8 mouse cellular contexts compared by ENCODE assay signal in the genomic region with DNA sequence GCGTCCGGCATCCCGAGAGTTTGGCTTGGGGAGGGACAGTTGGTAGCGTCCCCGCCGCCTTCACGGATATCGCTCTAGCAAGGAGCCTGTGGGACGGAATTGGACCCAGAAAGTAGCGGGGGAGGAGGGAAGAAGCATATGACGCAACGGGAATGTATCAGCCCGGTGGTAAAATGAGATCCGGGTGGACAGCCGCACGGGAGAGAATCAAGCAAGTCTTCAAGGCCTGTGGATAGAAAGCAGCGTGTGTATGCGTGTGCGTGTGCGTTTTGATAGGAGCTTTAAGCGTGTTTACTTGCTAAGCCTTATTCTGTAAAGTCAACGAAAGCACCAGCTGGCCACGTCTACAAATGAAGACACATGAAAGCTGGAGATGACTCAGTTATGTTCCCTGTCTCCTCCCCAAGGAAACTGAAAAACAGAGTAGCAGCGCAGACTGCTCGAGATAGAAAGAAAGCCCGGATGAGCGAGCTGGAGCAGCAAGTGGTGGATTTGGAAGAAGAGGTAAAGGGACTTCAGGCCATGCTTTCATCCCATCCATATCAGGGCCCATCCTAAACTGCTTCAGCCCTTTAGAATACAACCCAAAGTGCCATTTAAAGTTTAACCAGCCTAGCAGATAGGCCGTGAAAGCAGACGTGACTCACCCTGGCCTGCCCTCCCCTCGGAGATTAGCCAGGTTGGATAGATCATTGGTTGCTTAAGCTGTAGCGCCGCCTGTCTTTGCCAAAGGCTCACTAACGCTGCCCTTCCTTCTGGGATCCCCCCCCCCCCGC. TPM values are rescaled to one million over a fixed set of nuclear protein-coding genes. Genes with fewer than 3 reads are reported as not detected.
A peak's percentile ranks its signal among the peaks of the same experiment; 100 is the strongest.
DNase-seq lines count a peak whose midpoint lies in the region; ATAC-seq and TF ChIP-seq lines count a peak whose summit lies in the region.

No protein-coding gene starts in this region.

- peak; percentile 5; the same call in 1 of the 2 replicates for ATAC-seq in forebrain, embryonic 12.5 days (ENCODE audit: low FRiP score)
- ATAC-seq in heart, postnatal 0 days (ENCODE audit: insufficient read depth, low read depth): peak; percentile 42
- peak; percentile 53 for ATAC-seq in liver, embryonic 15.5 days (ENCODE audit: insufficient read depth)
- peak; percentile 3; the same call in 1 of the 2 replicates for ATAC-seq in neural tube, embryonic 11.5 days (ENCODE audit: insufficient read depth, low FRiP score, low TSS enrichment)

- WGBS in forebrain, embryonic 12.5 days: under 1% methylated on average over 34 of the region's 34 CpGs
- under 1% methylated on average over 34 of the region's 34 CpGs for WGBS in heart, postnatal 0 days
- WGBS in liver, embryonic 15.5 days (ENCODE audit: insufficient replicate concordance): under 1% methylated on average over 34 of the region's 34 CpGs
- WGBS in neural tube, embryonic 11.5 days: 0% methylated on average over 34 of the region's 34 CpGs

- peak; percentile 95 for TF ChIP-seq EP300 in CH12.LX (IDR thresholded peaks at IDR 0.05; ENCODE audit: low read length)
- TF ChIP-seq EP300 in heart, postnatal 0 days (IDR thresholded peaks at IDR 0.05; ENCODE audit: low read depth): no peak

- H3K27me3 ChIP-seq in CH12.LX (replicated peaks): no peaks in the 10 kb centered on the region
- no peaks in the 10 kb centered on the region for H3K27me3 ChIP-seq in forebrain, embryonic 12.5 days
- H3K27me3 ChIP-seq in heart, postnatal 0 days (ENCODE audit: control insufficient read depth, insufficient read depth, low read length): no peaks in the 10 kb centered on the region
- H3K27me3 ChIP-seq in liver, embryonic 15.5 days: 0 out of 2 replicates have a peak, but pooled peaks cover 3% of the 10 kb centered on the region
- no peaks in the 10 kb centered on the region for H3K27me3 ChIP-seq in neural tube, embryonic 11.5 days (ENCODE audit: control insufficient read depth, insufficient read depth, low read length)

- peak overlapping the region; percentile 81 to 92 (median 84) for H3K4me3 ChIP-seq in CH12.LX (replicated peaks in 1 of 3; ENCODE audit: low read depth in 2 of 3, low read length in 2 of 3, poor library complexity in 1 of 3)
- H3K4me3 ChIP-seq in forebrain, embryonic 12.5 days (replicated peaks): peak overlapping the region; percentile 97
- H3K4me3 ChIP-seq in heart, postnatal 0 days (ENCODE audit: low read depth, low read length): peak overlapping the region; percentile 94
- peak overlapping the region; percentile 84 for H3K4me3 ChIP-seq in liver, embryonic 15.5 days (replicated peaks)
- H3K4me3 ChIP-seq in neural tube, embryonic 11.5 days (ENCODE audit: low read depth, low read length): peak overlapping the region; percentile 91

- H3K9ac ChIP-seq in CH12.LX (ENCODE audit: insufficient read depth, low read depth): peak overlapping the region; percentile 96
- H3K9ac ChIP-seq in forebrain, embryonic 12.5 days: peak overlapping the region; percentile 97
- H3K9ac ChIP-seq in heart, postnatal 0 days (replicated peaks; ENCODE audit: low read depth, low read length): peak overlapping the region; percentile 91
- H3K9ac ChIP-seq in liver, embryonic 15.5 days: peak overlapping the region; percentile 94
- peak overlapping the region; percentile 93 for H3K9ac ChIP-seq in neural tube, embryonic 11.5 days (ENCODE audit: low read length)

- no peaks in the 10 kb centered on the region for H3K9me3 ChIP-seq in CH12.LX (replicated peaks; ENCODE audit: low read length)
- no peaks in the 10 kb centered on the region for H3K9me3 ChIP-seq in forebrain, embryonic 12.5 days
- H3K9me3 ChIP-seq in heart, postnatal 0 days (replicated peaks; ENCODE audit: control insufficient read depth, low read length): no peaks in the 10 kb centered on the region
- H3K9me3 ChIP-seq in liver, embryonic 15.5 days (replicated peaks): no peaks in the 10 kb centered on the region
- no peaks in the 10 kb centered on the region for H3K9me3 ChIP-seq in neural tube, embryonic 11.5 days (ENCODE audit: control insufficient read depth, low read length)

- TF ChIP-seq RAD21 in CH12.LX (IDR thresholded peaks at IDR 0.05; ENCODE audit: low read depth, low read length): peak; percentile 63

- peak overlapping the region; percentile 97 for H3K4me2 ChIP-seq in CH12.LX (ENCODE audit: insufficient read depth, low read depth, poor library complexity, severe bottlenecking)
- peak overlapping the region; percentile 75 for H3K4me2 ChIP-seq in forebrain, embryonic 12.5 days
- peak overlapping the region; percentile 68 for H3K4me2 ChIP-seq in heart, postnatal 0 days (ENCODE audit: low read depth, low read length)
- peak overlapping the region; percentile 87 for H3K4me2 ChIP-seq in liver, embryonic 15.5 days
- peak overlapping the region; percentile 79 for H3K4me2 ChIP-seq in neural tube, embryonic 11.5 days (ENCODE audit: low read depth)

- peaks cover 15 to 48% of the 10 kb centered on the region in 2 experiments for H3K4me1 ChIP-seq in CH12.LX (ENCODE audit: control insufficient read depth in 1 of 2, insufficient read depth in 2 of 2)
- peaks cover 27% of the 10 kb centered on the region for H3K4me1 ChIP-seq in forebrain, embryonic 12.5 days
- 0 out of 2 replicates have a peak, but pooled peaks cover 3% of the 10 kb centered on the region for H3K4me1 ChIP-seq in heart, postnatal 0 days (ENCODE audit: control insufficient read depth, insufficient read depth)
- peaks cover 44% of the 10 kb centered on the region for H3K4me1 ChIP-seq in liver, embryonic 15.5 days (replicated peaks)
- H3K4me1 ChIP-seq in neural tube, embryonic 11.5 days (ENCODE audit: control insufficient read depth, insufficient read depth, low read length): peaks cover 9% of the 10 kb centered on the region

- TF ChIP-seq POLR2A in CH12.LX (IDR thresholded peaks at IDR 0.05; ENCODE audit: low read depth, low read length): peak; percentile 55

- DNase-seq in CH12.LX (ENCODE audit: extremely low read depth): peak; percentile 90
- peak; percentile 74 for DNase-seq in c-Kit-positive CD71-positive TER-119-negative erythroid progenitor cells, embryonic 14.5 days (ENCODE audit: low read depth)
- DNase-seq in heart, postnatal 0 days (ENCODE audit: low spot score): peak; percentile 86
- DNase-seq in kidney, postnatal 4 days: peak; percentile 69 to 86
- DNase-seq in neural tube, embryonic 11.5 days (ENCODE audit: low spot score): peak; percentile 56
- DNase-seq in telencephalon, adult 2 months (ENCODE audit: low read depth, low spot score): peak; percentile 83

- in situ Hi-C loops in CH12.LX (cut with MboI; ENCODE audit: low pct_ligation_motif_present, low pct_unique_long_range_greater_than_20kb, low sequenced_read_pairs): loop anchor here (5.0 kb wide), 1 partner anchor 34 kb away; no protein-coding TSS in a partner anchor

- dilution Hi-C loops in CH12.LX (cut with MboI; ENCODE audit: extremely low pct_ligation_motif_present, extremely low pct_unique_long_range_greater_than_20kb, low sequenced_read_pairs): no loop called here

- H3K79me2 ChIP-seq in CH12.LX (replicated peaks; ENCODE audit: control insufficient read depth, extremely low read depth, insufficient read depth, poor library complexity, severe bottlenecking): peaks cover 42% of the 10 kb centered on the region

- H3K36me3 ChIP-seq in CH12.LX (replicated peaks in 1 of 2; ENCODE audit: control insufficient read depth in 1 of 2, insufficient read depth in 1 of 2, low read length in 1 of 2): peaks cover 37 to 45% of the 10 kb centered on the region in 2 experiments
- peaks cover 38% of the 10 kb centered on the region for H3K36me3 ChIP-seq in forebrain, embryonic 12.5 days (replicated peaks)
- peaks cover 46% of the 10 kb centered on the region for H3K36me3 ChIP-seq in heart, postnatal 0 days (replicated peaks; ENCODE audit: control insufficient read depth, insufficient read depth, low read length)
- H3K36me3 ChIP-seq in liver, embryonic 15.5 days (replicated peaks): peaks cover 46% of the 10 kb centered on the region
- H3K36me3 ChIP-seq in neural tube, embryonic 11.5 days (ENCODE audit: control insufficient read depth, insufficient read depth, low read length): peaks cover 15% of the 10 kb centered on the region

- peak overlapping the region; percentile 86 for H3K27ac ChIP-seq in CH12.LX (ENCODE audit: insufficient read depth, low read depth)
- H3K27ac ChIP-seq in forebrain, embryonic 12.5 days: peak overlapping the region; percentile 91
- H3K27ac ChIP-seq in heart, postnatal 0 days (ENCODE audit: low read depth): peak overlapping the region; percentile 96
- peak overlapping the region; percentile 91 for H3K27ac ChIP-seq in liver, embryonic 15.5 days (replicated peaks)
- peak overlapping the region; percentile 79 for H3K27ac ChIP-seq in neural tube, embryonic 11.5 days (ENCODE audit: low read depth, low read length)

- TF ChIP-seq CTCF in CH12.LX (conservative IDR thresholded peaks at IDR 0.05 in 1 of 2, IDR thresholded peaks at IDR 0.05 in 1 of 2; ENCODE audit: low read depth in 2 of 2, low read length in 2 of 2): peak in 1 of 2 experiments; percentile 68; a peak in 2 of 4 replicates
- peak; percentile 62 for TF ChIP-seq CTCF in heart, postnatal 0 days (IDR thresholded peaks at IDR 0.05; ENCODE audit: low read depth)

RNA-seq across cellular contexts. Expression of gene Xbp1, which starts 1.2 kb away (rescaled TPM):
- total RNA-seq in CH12.LX (2012; rRNA removed) (111 and 148 TPM in 2 replicates), CH12.LX (2014; rRNA removed) (128 and 133 TPM in 2 replicates)
- polyA plus RNA-seq in CH12.LX (2012; ENCODE audit: insufficient read length, low read depth): 108 and 131 TPM in 2 replicates
- 100 and 102 TPM in 2 replicates for polyA plus RNA-seq in forebrain, embryonic 12.5 days (2016; fragmentation: Nextera tagmentation; extraction: Ambion mirVana)
- 84.9 and 90.7 TPM in 2 replicates for total RNA-seq in heart, postnatal 0 days (2014; rRNA removed; ENCODE audit: low replicate concordance)
- 70.7 and 96.1 TPM in 2 replicates for polyA plus RNA-seq in heart, postnatal 0 days (2015; fragmentation: Nextera tagmentation; extraction: Ambion mirVana)
- 109 and 117 TPM in 2 replicates for polyA plus RNA-seq in liver, embryonic 15.5 days (2015; fragmentation: Nextera tagmentation; extraction: Ambion mirVana)
- polyA plus RNA-seq in neural tube, embryonic 11.5 days (2014; fragmentation: Nextera tagmentation; extraction: Ambion mirVana): 150 and 165 TPM in 2 replicates

RNA-seq across cellular contexts. Expression of gene Ccdc117, which starts 20.3 kb away (rescaled TPM):
- 27.0 and 31.8 TPM in 2 replicates for total RNA-seq in CH12.LX (2012; rRNA removed)
- 38.9 and 44.2 TPM in 2 replicates for total RNA-seq in CH12.LX (2014; rRNA removed)
- polyA plus RNA-seq in CH12.LX (2012; ENCODE audit: insufficient read length, low read depth): 24.1 and 24.3 TPM in 2 replicates
- 27.1 and 28.0 TPM in 2 replicates for polyA plus RNA-seq in forebrain, embryonic 12.5 days (2016; fragmentation: Nextera tagmentation; extraction: Ambion mirVana)
- total RNA-seq in heart, postnatal 0 days (2014; rRNA removed; ENCODE audit: low replicate concordance): 9.7 and 12.5 TPM in 2 replicates
- polyA plus RNA-seq in heart, postnatal 0 days (2015; fragmentation: Nextera tagmentation; extraction: Ambion mirVana): 7.3 and 8.2 TPM in 2 replicates
- polyA plus RNA-seq in liver, embryonic 15.5 days (2015; fragmentation: Nextera tagmentation; extraction: Ambion mirVana): 8.1 and 8.8 TPM in 2 replicates
- polyA plus RNA-seq in neural tube, embryonic 11.5 days (2014; fragmentation: Nextera tagmentation; extraction: Ambion mirVana): 26.4 and 28.2 TPM in 2 replicates

RNA-seq across cellular contexts. Expression of gene Ankrd36, which starts 47.8 kb away (rescaled TPM):
- total RNA-seq in CH12.LX (2012; rRNA removed) (not detected in 2 replicates), CH12.LX (2014; rRNA removed) (not detected in 2 replicates)
- not detected in 2 replicates for polyA plus RNA-seq in CH12.LX (2012; ENCODE audit: insufficient read length, low read depth)
- polyA plus RNA-seq in forebrain, embryonic 12.5 days (2016; fragmentation: Nextera tagmentation; extraction: Ambion mirVana): 0.33 TPM in 1 of 2 replicates, not detected in the other
- not detected in 2 replicates for total RNA-seq in heart, postnatal 0 days (2014; rRNA removed; ENCODE audit: low replicate concordance)
- polyA plus RNA-seq in heart, postnatal 0 days (2015; fragmentation: Nextera tagmentation; extraction: Ambion mirVana): not detected in 2 replicates
- 1.0 and 1.2 TPM in 2 replicates for polyA plus RNA-seq in liver, embryonic 15.5 days (2015; fragmentation: Nextera tagmentation; extraction: Ambion mirVana)
- polyA plus RNA-seq in neural tube, embryonic 11.5 days (2014; fragmentation: Nextera tagmentation; extraction: Ambion mirVana): not detected in 2 replicates

Comparison
In these comparisons a context has a peak if more than half of its experiments do, and no peak if none do; other contexts are left out.
1. Peak in every context shown above with its lines: DNase-seq, ATAC-seq, H3K4me3 ChIP-seq and H3K27ac ChIP-seq.
2. ATAC-seq: peak in every context shown above with its lines; median percentile 53 in liver, embryonic 15.5 days; 42 in heart, postnatal 0 days; 5 in forebrain, embryonic 12.5 days; 3 in neural tube, embryonic 11.5 days.